13 mouse cellular contexts compared by ENCODE assay signal in genomic region chr14:105480048-105480447, GRCm38 (mm10).
A peak's percentile ranks its signal among the peaks of the same experiment; 100 is the strongest.
DNase-seq lines count a peak whose midpoint lies in the region; ATAC-seq lines count a peak whose summit lies in the region.
"Had no signal": no experiment of that assay in that cellular context is flagged by ENCODE, and none has a peak within 500 bp of the region (broad histone marks: within the 10 kb centered on the region; RNA-seq: fewer than 3 reads in every experiment).

No protein-coding gene starts in this region.

- H3K27me3 ChIP-seq in heart, embryonic 13.5 days (replicated peaks) = no peaks in the 10 kb centered on the region
- peaks cover 27% of the 10 kb centered on the region for H3K27me3 ChIP-seq in midbrain, embryonic 13.5 days
- no peaks in the 10 kb centered on the region; the same call in 1 of the 2 replicates for H3K27me3 ChIP-seq in midbrain, embryonic 16.5 days (ENCODE audit: control insufficient read depth, insufficient read depth, low read depth, low read length)
- no peaks in the 10 kb centered on the region for H3K27me3 ChIP-seq in hindbrain, embryonic 16.5 days (replicated peaks; ENCODE audit: control insufficient read depth, insufficient read depth, low read length)
- H3K27me3 ChIP-seq: forebrain, embryonic 15.5 days had no signal

- peak overlapping the region; percentile 21; the same call in 1 of the 2 replicates for H3K4me3 ChIP-seq in heart, embryonic 13.5 days
- H3K4me3 ChIP-seq in midbrain, embryonic 13.5 days (replicated peaks) = peak overlapping the region; percentile 5; the same call in 1 of the 2 replicates
- H3K4me3 ChIP-seq in midbrain, embryonic 16.5 days (ENCODE audit: low read depth, low read length) = no peak overlapping the region
- no peak overlapping the region for H3K4me3 ChIP-seq in hindbrain, embryonic 16.5 days (ENCODE audit: low read length)
- H3K4me3 ChIP-seq: forebrain, embryonic 15.5 days had no signal

- peaks cover 29% of the 10 kb centered on the region for H3K4me1 ChIP-seq in heart, embryonic 13.5 days
- H3K4me1 ChIP-seq in midbrain, embryonic 13.5 days (replicated peaks) = peaks cover 34% of the 10 kb centered on the region
- H3K4me1 ChIP-seq in midbrain, embryonic 16.5 days (ENCODE audit: control insufficient read depth, insufficient read depth, low read length) = peaks cover 15% of the 10 kb centered on the region
- peaks cover 6% of the 10 kb centered on the region for H3K4me1 ChIP-seq in hindbrain, embryonic 16.5 days (ENCODE audit: control insufficient read depth, insufficient read depth, low read depth, low read length)

- no peaks in the 10 kb centered on the region for H3K36me3 ChIP-seq in heart, embryonic 13.5 days
- H3K36me3 ChIP-seq in midbrain, embryonic 13.5 days = no peaks in the 10 kb centered on the region
- H3K36me3 ChIP-seq in midbrain, embryonic 16.5 days (ENCODE audit: control insufficient read depth, insufficient read depth, low read length) = no peaks in the 10 kb centered on the region
- H3K36me3 ChIP-seq in hindbrain, embryonic 16.5 days (ENCODE audit: control insufficient read depth, insufficient read depth, low read length) = no peaks in the 10 kb centered on the region
- H3K36me3 ChIP-seq: forebrain, embryonic 15.5 days had no signal

- peak overlapping the region; percentile 64; the same call in 1 of the 2 replicates for H3K9ac ChIP-seq in heart, embryonic 13.5 days
- no peak overlapping the region for H3K9ac ChIP-seq in midbrain, embryonic 13.5 days (replicated peaks)
- no peak overlapping the region for H3K9ac ChIP-seq in midbrain, embryonic 16.5 days (ENCODE audit: low read depth, low read length)
- no peak overlapping the region for H3K9ac ChIP-seq in hindbrain, embryonic 16.5 days (ENCODE audit: low read depth, low read length)
- H3K9ac ChIP-seq: forebrain, embryonic 15.5 days had no signal

- DNase-seq in heart, postnatal 36 days = no peak
- DNase-seq in natural killer cell, adult 2 months (ENCODE audit: low spot score in 2 of 2) = peak; percentile 11 to 23
- DNase-seq in kidney, postnatal 4 days = no peak
- no peak for DNase-seq in lung, postnatal 14 days
- DNase-seq: adrenal gland, adult 8-10 months; gastrocnemius, postnatal 25 days; lung, adult 18-20 months had no signal

- peak overlapping the region; percentile 56 for H3K4me2 ChIP-seq in heart, embryonic 13.5 days
- peak overlapping the region; percentile 7; the same call in 1 of the 2 replicates for H3K4me2 ChIP-seq in midbrain, embryonic 13.5 days (replicated peaks)
- no peak overlapping the region for H3K4me2 ChIP-seq in midbrain, embryonic 16.5 days (ENCODE audit: low read length)
- peak overlapping the region; percentile 28; the same call in 1 of the 2 replicates for H3K4me2 ChIP-seq in hindbrain, embryonic 16.5 days (ENCODE audit: low read length)
- H3K4me2 ChIP-seq: forebrain, embryonic 15.5 days had no signal

- no peak for ATAC-seq in heart, embryonic 13.5 days (ENCODE audit: extremely low read depth, insufficient number of reproducible peaks, low FRiP score, low TSS enrichment)
- ATAC-seq in midbrain, embryonic 13.5 days = no peak
- no peak for ATAC-seq in midbrain, embryonic 16.5 days
- no peak for ATAC-seq in hindbrain, embryonic 16.5 days
- ATAC-seq: forebrain, embryonic 15.5 days; intestine, postnatal 0 days had no signal

- intact Hi-C loops in heart, postnatal 36 days (cut with DNase I) = loop anchor here (5.0 kb wide), 1 partner anchor 252 kb away; no protein-coding TSS in a partner anchor

- 37% methylated on average over 9 of the region's 9 CpGs for WGBS in heart, embryonic 13.5 days
- 45% methylated on average over 9 of the region's 9 CpGs for WGBS in midbrain, embryonic 13.5 days
- 40% methylated on average over 9 of the region's 9 CpGs for WGBS in midbrain, embryonic 16.5 days
- 63% methylated on average over 9 of the region's 9 CpGs for WGBS in hindbrain, embryonic 16.5 days

- no peaks in the 10 kb centered on the region for H3K9me3 ChIP-seq in heart, embryonic 13.5 days
- no peaks in the 10 kb centered on the region for H3K9me3 ChIP-seq in midbrain, embryonic 13.5 days
- H3K9me3 ChIP-seq in midbrain, embryonic 16.5 days (replicated peaks; ENCODE audit: control insufficient read depth, low read length, poor library complexity, severe bottlenecking) = no peaks in the 10 kb centered on the region
- H3K9me3 ChIP-seq in hindbrain, embryonic 16.5 days (ENCODE audit: control insufficient read depth, low read length) = no peaks in the 10 kb centered on the region
- H3K9me3 ChIP-seq: forebrain, embryonic 15.5 days had no signal

- H3K27ac ChIP-seq in heart, embryonic 13.5 days (replicated peaks) = 0 out of 2 replicates have a peak overlapping the region, but pooled peaks have one; percentile 1
- H3K27ac ChIP-seq in midbrain, embryonic 13.5 days = no peak overlapping the region
- H3K27ac ChIP-seq in midbrain, embryonic 16.5 days (ENCODE audit: low read length) = no peak overlapping the region
- no peak overlapping the region for H3K27ac ChIP-seq in hindbrain, embryonic 16.5 days (ENCODE audit: low read depth, low read length)
- H3K27ac ChIP-seq: forebrain, embryonic 15.5 days had no signal

Comparison
In these comparisons a context has a peak if more than half of its experiments do, and no peak if none do; other contexts are left out.
1. H3K4me3 ChIP-seq: peak in heart, embryonic 13.5 days (single experiment) and midbrain, embryonic 13.5 days (single experiment); none in midbrain, embryonic 16.5 days (single experiment) and hindbrain, embryonic 16.5 days (single experiment).
2. DNase-seq: peak in natural killer cell, adult 2 months (2 of 2); none in heart, postnatal 36 days (0 of 2), kidney, postnatal 4 days (0 of 2) and lung, postnatal 14 days (single experiment).